Mouse (Mus musculus) ES-E14 (cell line): ENCODE measurements around the gene Klhl26.

ENCODE experiments used
- CHD2 ChIP-seq: IDR thresholded peaks from 2 replicates; pipeline ENCODE4 v1.6.1; 2014; ENCODE audit warnings: mild to moderate bottlenecking, low read depth, low read length, inconsistent platforms
- HCFC1 ChIP-seq: IDR thresholded peaks from 2 replicates; pipeline ENCODE4 v1.6.1; 2012; ENCODE audit warnings: low read length, inconsistent platforms, borderline replicate concordance; ENCODE audit not compliant: insufficient read depth
- MAFK ChIP-seq: IDR thresholded peaks from 2 replicates; pipeline ENCODE4 v1.6.1; 2014; ENCODE audit warnings: mild to moderate bottlenecking, low read depth, low read length, inconsistent platforms; ENCODE audit not compliant: insufficient read depth
- ZC3H11A ChIP-seq: IDR thresholded peaks from 2 replicates; pipeline ENCODE4 v1.6.1; 2012; ENCODE audit warnings: low read depth, mild to moderate bottlenecking, inconsistent platforms, low read length, borderline replicate concordance

- TF ChIP-seq ZC3H11A = no peak
- no peak for TF ChIP-seq MAFK
- no peak for TF ChIP-seq CHD2
- no peak for TF ChIP-seq HCFC1
Measured at GRCm38 (mm10) chr8:70501820-70502529, 25.2 kb upstream of the Klhl26 start.
